Mouse (Mus musculus) hindbrain, embryonic 14.5 days (tissue): ENCODE measurements around the gene Abcb4. TPM values are rescaled to one million over a fixed set of nuclear protein-coding genes. Genes with fewer than 3 reads are reported as not detected.

ENCODE experiments used
- ATAC-seq: fragments of 200-750 bp; cut with Nextera tagmentation; 2 replicates; pipeline ENCODE4 v1.8.0; 2017; ENCODE audit warnings: moderate number of reproducible peaks, mild to moderate bottlenecking, moderate TSS enrichment, moderate library complexity; ENCODE audit not compliant: low FRiP score
- DNase-seq: peaks from one replicate; pipeline ENCODE4 v3.0.0-alpha.2; 2015; ENCODE audit warnings: low spot score
- H3K27ac ChIP-seq: fragments of 300-500 bp; sonication (generic); 2 replicates; pipeline ENCODE4 v1.5.1; 2014; ENCODE audit warnings: mild to moderate bottlenecking, moderate library complexity
- H3K27me3 ChIP-seq: fragments of 300-500 bp; sonication (generic); 2 replicates; pipeline ENCODE4 v1.6.1; 2014; ENCODE audit warnings: mild to moderate bottlenecking, low read length, mixed read lengths; ENCODE audit not compliant: control insufficient read depth, insufficient read depth
- H3K36me3 ChIP-seq: fragments of 300-500 bp; sonication (generic); replicated peaks from 2 replicates; pipeline ENCODE4 v1.6.1; 2014; ENCODE audit not compliant: control insufficient read depth, insufficient read depth
- H3K4me1 ChIP-seq: fragments of 300-500 bp; sonication (generic); replicated peaks from 2 replicates; pipeline ENCODE4 v1.6.1; 2014; ENCODE audit warnings: antibody characterized with exemption, low read length, mixed read lengths; ENCODE audit not compliant: control insufficient read depth, insufficient read depth
- H3K4me2 ChIP-seq: fragments of 300-500 bp; sonication (generic); replicated peaks from 2 replicates; pipeline ENCODE4 v1.6.1; 2014; ENCODE audit warnings: mild to moderate bottlenecking, moderate library complexity
- H3K4me3 ChIP-seq: fragments of 300-500 bp; sonication (generic); replicated peaks from 2 replicates; pipeline ENCODE4 v1.5.1; 2014; ENCODE audit warnings: mild to moderate bottlenecking, low read length
- H3K9ac ChIP-seq: fragments of 300-500 bp; sonication (generic); 2 replicates; pipeline ENCODE4 v1.6.1; 2014
- H3K9me3 ChIP-seq: fragments of 300-500 bp; sonication (generic); 2 replicates; pipeline ENCODE4 v1.6.1; 2016; ENCODE audit warnings: low read length; ENCODE audit not compliant: control insufficient read depth
- WGBS: fragments of 180-500 bp; shearing (Covaris S2); extraction: QIAGEN DNeasy Blood & Tissue Kit; methylation state at CpG from one replicate; pipeline ENCODE4 v1.1.7; 2014; 5-methylcytosine and 5-hydroxymethylcytosine counted together
- polyA plus RNA-seq: library from polyadenylated mRNA; unstranded; fragments of >200 nt; fragmentation: Nextera tagmentation; extraction: Ambion mirVana; gene quantifications from 2 replicates; pipeline ENCODE4 v1.2.1, GENCODE M21; 2014

Gene Abcb4
- polyA plus RNA-seq, 1 experiment from 2014 or later, result 1.2 TPM

DNA sequence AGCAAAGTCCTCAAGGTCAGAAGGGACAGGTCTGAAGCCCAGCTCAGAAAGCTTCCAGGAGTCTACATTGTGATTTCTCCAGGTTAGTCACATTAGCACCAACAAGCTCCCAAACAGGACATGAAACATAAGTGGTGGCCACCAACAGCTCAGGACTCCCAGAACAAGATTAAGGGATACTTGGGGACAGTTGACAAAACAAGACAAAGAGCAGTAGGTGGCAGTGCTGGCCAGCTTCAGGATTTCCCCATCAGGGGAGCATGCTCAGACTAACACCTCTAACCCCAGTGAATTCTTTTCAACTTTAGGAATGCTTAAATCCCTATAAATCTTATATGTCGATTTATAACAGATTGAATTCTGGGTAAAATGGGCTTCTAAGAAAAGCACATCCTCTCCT is 25.5 kb upstream of the Abcb4 start:
- H3K4me3 ChIP-seq, result no peak overlapping the region
- H3K36me3 ChIP-seq, result no peaks in the 10 kb centered on the region
- no peaks in the 10 kb centered on the region for H3K9me3 ChIP-seq
- no peak overlapping the region for H3K4me2 ChIP-seq
- DNase-seq (peak; percentile 53), ATAC-seq (peak; percentile 53; the same call in 1 of the 2 replicates)
- no peaks in the 10 kb centered on the region for H3K4me1 ChIP-seq
- H3K27me3 ChIP-seq, result no peaks in the 10 kb centered on the region
- WGBS, result 9% methylated on average over 1 of the region's 1 CpGs
- H3K27ac ChIP-seq, result no peak overlapping the region
- H3K9ac ChIP-seq, result no peak overlapping the region

GRCm38 (mm10) chr5:8872979-8873915 is 20.3 kb upstream of the Abcb4 start:
- Histone ChIP-seq H3K27ac (no peak overlapping the region), H3K4me1 (no peaks in the 10 kb centered on the region), H3K9me3 (no peaks in the 10 kb centered on the region), H3K4me3 (no peak overlapping the region), H3K9ac (no peak overlapping the region), H3K27me3 (no peaks in the 10 kb centered on the region), H3K36me3 (no peaks in the 10 kb centered on the region), H3K4me2 (no peak overlapping the region)
- 88% methylated on average over 6 of the region's 6 CpGs for WGBS
- DNase-seq, result no peak
- no peak for ATAC-seq

GRCm38 (mm10) chr5:8877086-8877485 is 16.4 kb upstream of the Abcb4 start:
- H3K27me3 ChIP-seq, result no peaks in the 10 kb centered on the region
- H3K9ac ChIP-seq, result no peak overlapping the region
- no peaks in the 10 kb centered on the region for H3K9me3 ChIP-seq
- H3K36me3 ChIP-seq, result no peaks in the 10 kb centered on the region
- DNase-seq (no peak), ATAC-seq (no peak)
- no peak overlapping the region for H3K4me2 ChIP-seq
- no peak overlapping the region for H3K27ac ChIP-seq
- WGBS, result 90% methylated on average over 2 of the region's 2 CpGs
- H3K4me1 ChIP-seq, result no peaks in the 10 kb centered on the region
- no peak overlapping the region for H3K4me3 ChIP-seq

DNA sequence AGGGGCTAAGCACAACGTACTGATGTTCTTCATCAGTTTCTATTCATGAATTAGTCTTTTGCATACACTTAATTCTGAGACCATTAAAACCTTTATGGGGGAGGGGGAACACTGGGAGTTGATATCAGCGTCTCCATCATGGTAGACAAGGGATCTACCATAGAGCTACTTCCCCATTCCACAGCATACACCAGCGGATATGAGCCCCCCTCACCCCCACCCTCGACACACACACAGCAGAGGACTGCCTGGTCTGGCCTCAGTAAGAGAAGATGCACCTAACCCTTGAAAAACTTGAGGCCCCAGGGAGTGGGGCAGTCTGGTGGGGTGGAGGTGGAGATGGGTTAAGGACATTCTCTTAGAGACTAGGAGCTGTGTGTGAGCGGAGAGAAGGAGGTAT is 15.7 kb upstream of the Abcb4 start:
- no peaks in the 10 kb centered on the region for H3K36me3 ChIP-seq
- no peak overlapping the region for H3K9ac ChIP-seq
- DNase-seq (no peak), ATAC-seq (no peak)
- H3K4me2 ChIP-seq, result no peak overlapping the region
- H3K4me1 ChIP-seq, result no peaks in the 10 kb centered on the region
- H3K9me3 ChIP-seq, result no peaks in the 10 kb centered on the region
- no peak overlapping the region for H3K27ac ChIP-seq
- H3K4me3 ChIP-seq, result no peak overlapping the region
- 81% methylated on average over 5 of the region's 5 CpGs for WGBS
- no peaks in the 10 kb centered on the region for H3K27me3 ChIP-seq

GRCm38 (mm10) chr5:8885837-8886236 is 7.7 kb upstream of the Abcb4 start:
- no peaks in the 10 kb centered on the region for H3K9me3 ChIP-seq
- no peak for DNase-seq
- 91% methylated on average over 2 of the region's 2 CpGs for WGBS

DNA sequence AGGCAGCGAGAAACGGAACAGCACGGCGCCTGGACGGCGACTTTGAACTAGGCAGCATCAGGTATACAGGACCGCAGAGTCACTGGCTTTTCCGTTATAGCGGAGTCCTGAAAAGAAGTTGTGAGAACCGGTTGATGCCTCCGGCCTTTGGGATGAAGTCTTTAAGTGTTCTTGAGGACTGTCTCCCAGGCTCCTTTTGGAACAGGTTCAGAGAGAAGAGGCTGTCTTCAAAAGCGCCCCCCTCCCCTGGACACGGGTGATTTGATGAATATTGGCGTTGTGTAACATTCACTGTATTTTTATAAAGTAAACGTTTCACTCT is 548 bp downstream of the Abcb4 start:
- peak overlapping the region; percentile 95 for H3K4me2 ChIP-seq
- DNase-seq, result no peak
- no peak overlapping the region for H3K27ac ChIP-seq
- H3K27me3 ChIP-seq, result peaks cover 5% of the 10 kb centered on the region
- 11% methylated on average over 15 of the region's 15 CpGs for WGBS
- no peak for ATAC-seq
- H3K4me3 ChIP-seq, result peak overlapping the region; percentile 68
- H3K9ac ChIP-seq, result peak overlapping the region; percentile 70
- H3K9me3 ChIP-seq, result no peaks in the 10 kb centered on the region
- no peaks in the 10 kb centered on the region for H3K36me3 ChIP-seq
- peaks cover 5% of the 10 kb centered on the region; the same call in 1 of the 2 replicates for H3K4me1 ChIP-seq

More at GRCm38 (mm10) chr5:8885837-8886236, 7.7 kb upstream of the Abcb4 start:
- Histone ChIP-seq H3K27me3 (no peaks in the 10 kb centered on the region), H3K27ac (no peak overlapping the region), H3K4me3 (no peak overlapping the region), H3K4me1 (no peaks in the 10 kb centered on the region), H3K36me3 (no peaks in the 10 kb centered on the region), H3K9ac (no peak overlapping the region), H3K4me2 (no peak overlapping the region)
- no peak for ATAC-seq

GRCm38 (mm10) chr5:8894641-8895490 is 1.3 kb downstream of the Abcb4 start:
- WGBS, result 74% methylated on average over 15 of the region's 15 CpGs
- H3K4me3 ChIP-seq, result no peak overlapping the region
- no peak overlapping the region for H3K9ac ChIP-seq
- no peak for ATAC-seq
- H3K27me3 ChIP-seq, result peaks cover 5% of the 10 kb centered on the region
- no peak overlapping the region for H3K4me2 ChIP-seq
- no peaks in the 10 kb centered on the region for H3K9me3 ChIP-seq
- no peaks in the 10 kb centered on the region for H3K36me3 ChIP-seq
- peaks cover 5% of the 10 kb centered on the region; the same call in 1 of the 2 replicates for H3K4me1 ChIP-seq
- H3K27ac ChIP-seq, result no peak overlapping the region
- DNase-seq, result no peak

DNA sequence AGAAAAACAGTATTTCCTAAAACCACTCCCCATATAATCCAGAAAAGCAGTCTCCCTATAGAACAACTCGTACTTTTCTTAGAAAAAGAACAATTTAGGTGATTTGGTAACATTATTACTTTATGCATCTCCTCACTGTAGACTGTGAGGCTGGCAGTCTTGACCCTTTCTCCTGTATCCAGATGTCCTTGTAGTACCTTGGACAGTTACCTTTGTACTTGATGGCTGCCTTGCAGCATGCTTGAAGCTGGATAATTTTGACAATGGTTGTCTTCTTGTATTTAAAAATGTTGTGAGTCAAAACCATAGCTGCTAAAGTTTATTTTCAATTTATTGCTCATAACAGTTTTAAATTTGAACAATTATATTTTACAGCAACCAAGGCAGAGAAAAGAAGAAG is 2.7 kb downstream of the Abcb4 start:
- H3K27me3 ChIP-seq, result peaks cover 5% of the 10 kb centered on the region
- WGBS, result 90% methylated on average over 1 of the region's 1 CpGs
- H3K9me3 ChIP-seq, result no peaks in the 10 kb centered on the region
- H3K4me2 ChIP-seq, result no peak overlapping the region
- H3K36me3 ChIP-seq, result no peaks in the 10 kb centered on the region
- H3K9ac ChIP-seq, result no peak overlapping the region
- peaks cover 5% of the 10 kb centered on the region; the same call in 1 of the 2 replicates for H3K4me1 ChIP-seq
- ATAC-seq (no peak), DNase-seq (no peak)
- H3K4me3 ChIP-seq, result no peak overlapping the region
- H3K27ac ChIP-seq, result no peak overlapping the region

GRCm38 (mm10) chr5:8898246-8898645 is 4.7 kb downstream of the Abcb4 start:
- DNase-seq (no peak), ATAC-seq (no peak)
- 72% methylated on average over 3 of the region's 3 CpGs for WGBS
- H3K27me3 ChIP-seq, result peaks cover 5% of the 10 kb centered on the region
- no peak overlapping the region for H3K27ac ChIP-seq
- no peaks in the 10 kb centered on the region for H3K9me3 ChIP-seq
- H3K36me3 ChIP-seq, result no peaks in the 10 kb centered on the region
- H3K9ac ChIP-seq, result no peak overlapping the region
- H3K4me3 ChIP-seq, result no peak overlapping the region
- peaks cover under 1% of the 10 kb centered on the region; the same call in 1 of the 2 replicates for H3K4me1 ChIP-seq
- no peak overlapping the region for H3K4me2 ChIP-seq
